Mouse (Mus musculus) lung, adult 2 months (tissue): Measurements from ENCODE around the gene Iqck.

Source experiments
- CTCF ChIP-seq: fragments of 200-500 bp; IDR thresholded peaks from 2 replicates; pipeline ENCODE4 v1.5.1; 2011; ENCODE audit warnings: mild to moderate bottlenecking, low read length, control low read depth; ENCODE audit not compliant: insufficient read depth
- POLR2A ChIP-seq: fragments of 200-500 bp; IDR thresholded peaks from 2 replicates; pipeline ENCODE4 v1.6.1; 2011; ENCODE audit warnings: low read depth, mild to moderate bottlenecking, control low read depth, low read length, borderline replicate concordance; ENCODE audit errors: extremely low read depth

DNA sequence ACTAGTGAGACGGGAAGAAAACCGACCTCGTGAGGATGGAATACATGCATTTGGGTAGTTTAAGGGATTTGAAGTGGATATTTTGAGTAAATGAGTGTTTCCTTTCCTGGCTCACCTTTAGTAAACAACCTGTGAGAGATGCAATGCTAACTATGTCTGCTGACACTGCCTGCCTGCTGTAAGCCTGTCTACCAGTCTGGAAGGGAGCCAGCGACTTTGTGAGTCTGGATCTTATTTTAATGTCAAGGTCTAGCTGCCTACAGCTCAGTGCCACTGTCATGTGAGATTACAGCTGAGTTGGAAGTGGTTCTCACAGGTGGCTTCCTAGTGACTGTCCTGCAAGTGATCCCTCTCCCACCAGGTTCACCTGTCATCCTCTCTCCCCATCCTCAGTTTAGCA, 49.0 kb downstream of the Iqck start:
- TF ChIP-seq POLR2A, result no peak
- no peak for TF ChIP-seq CTCF
